Mouse (Mus musculus) erythroblast, adult 5-6 weeks (primary cell): ENCODE measurements around the gene Tenm4. TPM values are rescaled to one million over a fixed set of nuclear protein-coding genes. Genes with fewer than 3 reads are reported as not detected.
A peak's percentile ranks its signal among the peaks of the same experiment; 100 is the strongest.

ENCODE experiments used
- ATAC-seq: replicated peaks from 2 replicates; pipeline ENCODE4 v1.8.0; 2016; ENCODE audit warnings: moderate number of reproducible peaks, mild to moderate bottlenecking, moderate TSS enrichment, inconsistent platforms; ENCODE audit not compliant: poor library complexity, low FRiP score, severe bottlenecking
- total RNA-seq, 2 experiments: library from RNA; stranded (forward) in 1 of 2; stranded (reverse) in 1 of 2; fragments of 150-400 nt in 1 of 2; fragments of 200-764, 138-1000 nt in 1 of 2; gene quantifications; 2 replicates each; pipeline versions ENCODE4 v1.2.3 to v1.2.4; 2015 to 2017; ENCODE audit warnings: low replicate concordance in 2 of 2

Tenm4 gene
- total RNA-seq, 2 experiments from 2014 or later: 0.19 to 0.85 TPM

GRCm38 (mm10) chr7:96777938-96778600 lies 607.0 kb downstream of the Tenm4 start:
- ATAC-seq: peak; percentile 70

- ATAC-seq: peak; percentile 71
Measured at GRCm38 (mm10) chr7:96778601-96778969, 607.5 kb downstream of the Tenm4 start.

- peak; percentile 11 for ATAC-seq
Measured at GRCm38 (mm10) chr7:96780556-96780955, 609.5 kb downstream of the Tenm4 start.

GRCm38 (mm10) chr7:96781068-96781467 lies 610.0 kb downstream of the Tenm4 start:
- ATAC-seq: peak; percentile 75

- ATAC-seq: no peak
Measured at GRCm38 (mm10) chr7:96782686-96783085, 611.6 kb downstream of the Tenm4 start.

GRCm38 (mm10) chr7:96785808-96786207 lies 614.8 kb downstream of the Tenm4 start:
- no peak for ATAC-seq

GRCm38 (mm10) chr7:96786262-96787044 lies 615.4 kb downstream of the Tenm4 start:
- no peak for ATAC-seq

- ATAC-seq: no peak
Measured at GRCm38 (mm10) chr7:96788135-96788534, 617.1 kb downstream of the Tenm4 start.

- ATAC-seq: no peak
Measured at GRCm38 (mm10) chr7:96790326-96790725, 619.3 kb downstream of the Tenm4 start.

- ATAC-seq: no peak
Measured at GRCm38 (mm10) chr7:96792456-96793229, 621.6 kb downstream of the Tenm4 start.

GRCm38 (mm10) chr7:96796033-96796741 lies 625.1 kb downstream of the Tenm4 start:
- ATAC-seq: no peak

- ATAC-seq: no peak
Measured at GRCm38 (mm10) chr7:96796788-96797485, 625.9 kb downstream of the Tenm4 start.

GRCm38 (mm10) chr7:96797716-96798332 lies 626.8 kb downstream of the Tenm4 start:
- no peak for ATAC-seq

- ATAC-seq: no peak
Measured at GRCm38 (mm10) chr7:96799816-96800215, 628.8 kb downstream of the Tenm4 start.

- ATAC-seq: no peak
Measured at GRCm38 (mm10) chr7:96801368-96801767, 630.3 kb downstream of the Tenm4 start.

- no peak for ATAC-seq
Measured at GRCm38 (mm10) chr7:96802216-96802615, 631.2 kb downstream of the Tenm4 start.

- no peak for ATAC-seq
Measured at GRCm38 (mm10) chr7:96806561-96806960, 635.5 kb downstream of the Tenm4 start.

GRCm38 (mm10) chr7:96807281-96808058 lies 636.4 kb downstream of the Tenm4 start:
- ATAC-seq: no peak
